Mouse (Mus musculus): ENCODE data around the gene Hpca.
A peak's percentile ranks its signal among the peaks of the same experiment; 100 is the strongest.

Gene Hpca

GRCm38 (mm10) chr4:129121569-129122086 is at the start of gene Hpca:
TSS of gene Hpca (minus strand) at chr4:129122036.
- DNase-seq, result no peak

GRCm38 (mm10) chr4:129161581-129162255 is 39.9 kb upstream of the Hpca start:
- peak; percentile 82 for DNase-seq

GRCm38 (mm10) chr4:129161076-129161475 is 39.2 kb upstream of the Hpca start:
- no peak for DNase-seq

GRCm38 (mm10) chr4:129158549-129158948 is 36.7 kb upstream of the Hpca start:
- DNase-seq, result no peak

- no peak for DNase-seq
Measured at GRCm38 (mm10) chr4:129157541-129157940, 35.7 kb upstream of the Hpca start.

GRCm38 (mm10) chr4:129151276-129151811 is 29.5 kb upstream of the Hpca start:
- no peak for DNase-seq

GRCm38 (mm10) chr4:129149321-129149720 is 27.5 kb upstream of the Hpca start:
- no peak for DNase-seq

GRCm38 (mm10) chr4:129147552-129148103 is 25.8 kb upstream of the Hpca start:
- no peak for DNase-seq

- no peak for DNase-seq
Measured at GRCm38 (mm10) chr4:129146392-129146791, 24.6 kb upstream of the Hpca start.

- no peak for DNase-seq
Measured at GRCm38 (mm10) chr4:129145943-129146342, 24.1 kb upstream of the Hpca start.

- DNase-seq, result no peak
Measured at GRCm38 (mm10) chr4:129145411-129145810, 23.6 kb upstream of the Hpca start.

- DNase-seq, result peak; percentile 95
Measured at GRCm38 (mm10) chr4:129144401-129145367, 22.8 kb upstream of the Hpca start.

- no peak for DNase-seq
Measured at GRCm38 (mm10) chr4:129143509-129143908, 21.7 kb upstream of the Hpca start.

GRCm38 (mm10) chr4:129142439-129143045 is 20.7 kb upstream of the Hpca start:
- DNase-seq, result no peak

- DNase-seq, result no peak
Measured at GRCm38 (mm10) chr4:129141560-129142438, 20.0 kb upstream of the Hpca start.

- DNase-seq, result no peak
Measured at GRCm38 (mm10) chr4:129140808-129141207, 19.0 kb upstream of the Hpca start.

GRCm38 (mm10) chr4:129139642-129140041 is 17.8 kb upstream of the Hpca start:
- DNase-seq, result no peak

- DNase-seq, result no peak
Measured at GRCm38 (mm10) chr4:129137392-129138321, 15.8 kb upstream of the Hpca start.

- peak; percentile 67 for DNase-seq
Measured at GRCm38 (mm10) chr4:129136579-129137391, 14.9 kb upstream of the Hpca start, which contains the start of gene Fndc5. TSS of gene Fndc5 (plus strand) at chr4:129136999.
